Mouse (Mus musculus) kidney, adult 2 months (tissue): ENCODE measurements around the gene BC048679. TPM values are rescaled to one million over a fixed set of nuclear protein-coding genes. Genes with fewer than 3 reads are reported as not detected.
A peak's percentile ranks its signal among the peaks of the same experiment; 100 is the strongest.

Source experiments
- DNase-seq: peaks from one replicate; pipeline ENCODE4 v3.0.0; 2021
- H3K27ac ChIP-seq: fragments of 200-500 bp; 2 replicates; pipeline ENCODE4 v1.5.1; 2012; ENCODE audit warnings: low read depth, low read length, control low read depth, inconsistent platforms; ENCODE audit not compliant: insufficient read depth
- H3K27me3 ChIP-seq: fragments of 200-500 bp; replicated peaks from 2 replicates; pipeline ENCODE4 v1.6.1; 2012; ENCODE audit warnings: mild to moderate bottlenecking, moderate library complexity, low read length, inconsistent platforms; ENCODE audit not compliant: control insufficient read depth, insufficient read depth
- H3K36me3 ChIP-seq: fragments of 200-500 bp; 2 replicates; pipeline ENCODE4 v1.6.1; 2012; ENCODE audit warnings: mild to moderate bottlenecking, moderate library complexity, low read length, inconsistent platforms; ENCODE audit not compliant: control insufficient read depth, insufficient read depth
- H3K4me1 ChIP-seq: fragments of 200-500 bp; 2 replicates; pipeline ENCODE4 v1.6.1; 2011; ENCODE audit warnings: low read length; ENCODE audit not compliant: control insufficient read depth, insufficient read depth
- H3K4me3 ChIP-seq: fragments of 200-500 bp; 2 replicates; pipeline ENCODE4 v1.5.1; 2011; ENCODE audit warnings: mild to moderate bottlenecking, low read depth, low read length, control low read depth; ENCODE audit not compliant: insufficient read depth
- CTCF ChIP-seq: fragments of 200-500 bp; conservative IDR thresholded peaks from 2 replicates; pipeline ENCODE4 v1.5.1; 2011; ENCODE audit warnings: low read depth, mild to moderate bottlenecking, control low read depth, low read length, moderate library complexity, mixed read lengths; ENCODE audit not compliant: insufficient read depth, insufficient read length
- POLR2A ChIP-seq: fragments of 200-500 bp; IDR thresholded peaks from one replicate; pipeline ENCODE4 v1.6.1; 2011; ENCODE audit warnings: low read depth, low read length, control low read depth
- WGBS: fragments of 180-500 bp; shearing (Covaris S2); methylation state at CpG from one replicate; pipeline ENCODE4 v1.1.7; 2018; 5-methylcytosine and 5-hydroxymethylcytosine counted together
- polyA plus RNA-seq: library from polyadenylated mRNA; depleted of rRNA; stranded (reverse); fragments of >200 nt; gene quantifications from 2 replicates; pipeline ENCODE4 v1.2.3, GENCODE M21; 2012; rRNA removed

Gene BC048679
- polyA plus RNA-seq = 1.0 TPM in 1 of 2 replicates, not detected in the other

GRCm38 (mm10) chr7:81498181-81498580 lies at the start of gene BC048679:
Gene BC048679 (minus strand): TSS chr7:81498281.
- no peak within 1 kb of the TSS for H3K27ac ChIP-seq
- no peak within 1 kb of the TSS for H3K4me3 ChIP-seq
- H3K36me3 ChIP-seq = no peaks in the 10 kb centered on the region
- WGBS = 62% methylated on average over 7 of the region's 7 CpGs
- H3K4me1 ChIP-seq = no peaks in the 10 kb centered on the region
- no peak for DNase-seq
- no peaks in the 10 kb centered on the region for H3K27me3 ChIP-seq
- no peak for TF ChIP-seq POLR2A
- TF ChIP-seq CTCF = no peak

GRCm38 (mm10) chr7:81542934-81543333 lies 44.9 kb upstream of the BC048679 start:
- 79% methylated on average over 8 of the region's 8 CpGs for WGBS
- Histone ChIP-seq H3K4me1 (no peaks in the 10 kb centered on the region), H3K27me3 (no peaks in the 10 kb centered on the region), H3K36me3 (no peaks in the 10 kb centered on the region), H3K4me3 (no peak overlapping the region), H3K27ac (no peak overlapping the region)
- TF ChIP-seq POLR2A (no peak), CTCF (no peak)
- DNase-seq = no peak

DNA sequence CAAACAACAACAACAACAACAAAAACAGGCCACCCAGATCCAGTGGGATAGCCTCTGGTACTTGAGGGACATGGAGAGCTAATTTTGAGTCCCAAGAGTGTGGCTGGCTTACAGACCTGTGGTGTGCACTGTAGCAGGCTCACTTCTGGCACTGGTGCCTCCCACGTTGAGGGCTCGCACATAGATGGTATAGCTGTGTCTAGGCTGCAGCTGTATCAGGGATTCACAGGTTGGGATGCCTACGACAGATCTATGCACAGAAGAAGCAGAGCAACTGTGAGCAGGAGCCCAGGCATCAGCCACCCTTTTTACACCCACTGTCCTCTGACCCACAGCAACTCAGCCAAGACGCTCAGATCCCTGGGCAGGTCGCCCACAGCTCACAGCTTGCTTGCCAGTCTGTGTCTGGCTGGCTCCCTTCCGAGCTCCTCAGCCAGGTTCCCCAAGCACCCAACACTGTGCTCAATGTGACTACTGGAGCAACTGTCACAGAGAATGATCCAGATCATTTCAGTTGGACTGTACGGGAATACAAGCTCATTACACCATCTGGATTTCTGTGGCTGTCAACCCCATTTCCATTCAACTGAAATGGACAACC lies 43.9 kb upstream of the BC048679 start:
- TF ChIP-seq POLR2A (no peak), CTCF (no peak)
- no peaks in the 10 kb centered on the region for H3K27me3 ChIP-seq
- H3K27ac ChIP-seq = no peak overlapping the region
- H3K36me3 ChIP-seq = no peaks in the 10 kb centered on the region
- H3K4me1 ChIP-seq = no peaks in the 10 kb centered on the region
- 68% methylated on average over 7 of the region's 7 CpGs for WGBS
- DNase-seq = peak; percentile 86
- no peak overlapping the region for H3K4me3 ChIP-seq

DNA sequence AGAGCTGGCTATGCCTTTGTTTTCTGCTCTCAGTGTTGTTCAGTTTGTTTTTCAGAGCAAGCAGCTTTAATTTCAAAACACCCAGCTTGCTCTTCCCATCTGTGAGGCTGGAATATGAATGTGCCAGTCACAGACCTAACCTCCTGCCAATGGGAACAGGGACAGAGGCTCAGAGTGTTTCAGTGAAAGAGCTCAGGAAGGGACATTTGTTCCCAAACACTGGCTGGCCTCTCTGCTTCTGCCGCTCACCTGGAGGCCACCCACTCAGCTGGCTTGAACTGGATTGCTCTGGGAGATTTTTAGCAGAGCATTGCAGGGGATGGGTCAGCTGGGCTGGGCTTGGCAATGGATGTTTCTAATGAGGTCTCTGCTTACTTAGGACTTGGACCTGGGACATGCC lies 42.9 kb upstream of the BC048679 start:
- TF ChIP-seq CTCF = no peak
- no peak for TF ChIP-seq POLR2A
- Histone ChIP-seq H3K36me3 (no peaks in the 10 kb centered on the region), H3K4me1 (no peaks in the 10 kb centered on the region), H3K27ac (no peak overlapping the region), H3K27me3 (no peaks in the 10 kb centered on the region), H3K4me3 (no peak overlapping the region)
- DNase-seq = peak; percentile 28
- WGBS = 39% methylated on average over 1 of the region's 1 CpGs

GRCm38 (mm10) chr7:81539565-81539964 lies 41.5 kb upstream of the BC048679 start:
- TF ChIP-seq CTCF = no peak
- TF ChIP-seq POLR2A = no peak
- H3K4me1 ChIP-seq = no peaks in the 10 kb centered on the region
- no peaks in the 10 kb centered on the region for H3K36me3 ChIP-seq
- no peak for DNase-seq
- H3K27me3 ChIP-seq = no peaks in the 10 kb centered on the region
- no peak overlapping the region for H3K4me3 ChIP-seq
- WGBS = 17% methylated on average over 2 of the region's 2 CpGs
- H3K27ac ChIP-seq = no peak overlapping the region

GRCm38 (mm10) chr7:81538070-81538675 lies 40.1 kb upstream of the BC048679 start:
- no peak for DNase-seq
- Histone ChIP-seq H3K4me1 (no peaks in the 10 kb centered on the region), H3K27ac (no peak overlapping the region), H3K27me3 (no peaks in the 10 kb centered on the region), H3K4me3 (no peak overlapping the region), H3K36me3 (no peaks in the 10 kb centered on the region; the same call in 1 of the 2 replicates)
- TF ChIP-seq POLR2A (no peak), CTCF (no peak)
- WGBS = 83% methylated on average over 2 of the region's 2 CpGs

DNA sequence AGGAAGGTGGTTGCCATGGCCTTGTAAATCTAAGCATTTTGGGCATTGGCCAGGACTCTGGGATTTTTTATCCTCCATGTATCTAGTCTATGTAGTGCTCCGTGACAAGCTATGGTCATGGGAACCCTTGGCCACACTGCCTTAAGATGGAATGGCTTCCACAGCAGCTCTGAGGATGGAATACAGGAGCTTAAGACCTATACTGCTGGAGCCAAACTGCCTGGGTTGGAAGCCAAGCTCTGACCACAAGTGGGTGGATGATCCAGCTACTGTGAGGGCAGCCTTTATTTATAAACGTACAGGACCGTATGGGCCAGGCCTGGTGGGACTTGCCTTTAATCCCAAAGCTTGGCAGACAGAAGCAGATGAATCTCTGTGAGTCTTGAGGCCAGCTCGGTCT lies 38.4 kb upstream of the BC048679 start:
- TF ChIP-seq CTCF (no peak), POLR2A (no peak)
- WGBS = 93% methylated on average over 4 of the region's 4 CpGs
- H3K36me3 ChIP-seq = peaks cover 2% of the 10 kb centered on the region; the same call in 1 of the 2 replicates
- H3K27ac ChIP-seq = no peak overlapping the region
- H3K4me1 ChIP-seq = no peaks in the 10 kb centered on the region
- no peak for DNase-seq
- H3K27me3 ChIP-seq = no peaks in the 10 kb centered on the region
- no peak overlapping the region for H3K4me3 ChIP-seq

DNA sequence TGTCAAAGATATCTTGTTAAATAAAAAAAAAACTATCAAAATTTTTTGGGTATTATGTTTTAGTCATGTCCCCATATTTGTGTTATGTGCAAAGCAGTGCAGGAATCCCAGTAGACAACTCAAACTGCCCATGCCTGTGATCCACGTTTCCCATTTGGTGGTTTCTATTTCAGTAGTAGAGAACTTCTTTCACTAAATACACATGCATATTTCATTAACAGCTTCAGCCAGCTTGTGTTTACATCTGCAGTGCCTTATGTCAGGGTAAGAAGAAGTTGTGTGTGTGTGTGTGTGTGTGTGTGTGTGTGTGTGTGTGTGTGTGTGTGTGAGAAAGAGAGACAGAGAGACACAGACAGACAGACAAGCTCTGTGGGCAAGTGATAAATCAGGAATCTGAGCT lies 33.4 kb upstream of the BC048679 start:
- Histone ChIP-seq H3K36me3 (peaks cover 2% of the 10 kb centered on the region), H3K27me3 (no peaks in the 10 kb centered on the region), H3K4me3 (no peak overlapping the region), H3K4me1 (no peaks in the 10 kb centered on the region), H3K27ac (no peak overlapping the region)
- no peak for DNase-seq
- WGBS = 74% methylated on average over 1 of the region's 1 CpGs
- TF ChIP-seq POLR2A = no peak
- TF ChIP-seq CTCF = no peak
